Mouse (Mus musculus) midbrain, postnatal 0 days (tissue): ENCODE results near the gene Gpr1. TPM values are rescaled to one million over a fixed set of nuclear protein-coding genes. Genes with fewer than 3 reads are reported as not detected.
A peak's percentile ranks its signal among the peaks of the same experiment; 100 is the strongest.
"Not testable (repeated sequence)": the region's sequence is repeated elsewhere in the genome, so short reads cannot be mapped to it uniquely, and the experiment has no call there.

Experiments used
- ATAC-seq: fragments of 200-750 bp; cut with Nextera tagmentation; 2 replicates; pipeline ENCODE4 v1.8.0; 2017; ENCODE audit warnings: moderate number of reproducible peaks, mild to moderate bottlenecking, moderate TSS enrichment, moderate library complexity; ENCODE audit not compliant: low FRiP score
- DNase-seq: peaks from one replicate; pipeline ENCODE4 v3.0.0-alpha.2; 2015; ENCODE audit warnings: low spot score
- H3K27ac ChIP-seq: fragments of 300-500 bp; sonication (generic); 2 replicates; pipeline ENCODE4 v1.5.1; 2014; ENCODE audit warnings: low read depth, mild to moderate bottlenecking, low read length, mixed read lengths
- H3K27me3 ChIP-seq: fragments of 300-500 bp; sonication (generic); 2 replicates; pipeline ENCODE4 v1.6.1; 2014; ENCODE audit warnings: low read length, control low read depth, mixed read lengths; ENCODE audit not compliant: insufficient read depth
- H3K36me3 ChIP-seq: fragments of 300-500 bp; sonication (generic); 2 replicates; pipeline ENCODE4 v1.6.1; 2014; ENCODE audit warnings: low read length, control low read depth, mixed read lengths; ENCODE audit not compliant: insufficient read depth
- H3K4me1 ChIP-seq: fragments of 300-500 bp; sonication (generic); 2 replicates; pipeline ENCODE4 v1.6.1; 2014; ENCODE audit warnings: mild to moderate bottlenecking, control low read depth, antibody characterized with exemption, low read length, mixed read lengths; ENCODE audit not compliant: insufficient read depth
- H3K4me2 ChIP-seq: fragments of 300-500 bp; sonication (generic); 2 replicates; pipeline ENCODE4 v1.6.1; 2014; ENCODE audit warnings: low read depth, mild to moderate bottlenecking, low read length, mixed read lengths; ENCODE audit not compliant: poor library complexity, severe bottlenecking
- H3K4me3 ChIP-seq: fragments of 300-500 bp; sonication (generic); 2 replicates; pipeline ENCODE4 v1.5.1; 2014; ENCODE audit warnings: low read depth, mild to moderate bottlenecking, low read length, moderate library complexity
- H3K9ac ChIP-seq: fragments of 300-500 bp; sonication (generic); replicated peaks from 2 replicates; pipeline ENCODE4 v1.6.1; 2014; ENCODE audit warnings: mild to moderate bottlenecking, low read length, moderate library complexity, mixed read lengths; ENCODE audit not compliant: poor library complexity, severe bottlenecking
- H3K9me3 ChIP-seq: fragments of 300-500 bp; sonication (generic); 2 replicates; pipeline ENCODE4 v1.6.1; 2016; ENCODE audit warnings: low read length, control low read depth
- CTCF ChIP-seq: IDR thresholded peaks from 2 replicates; pipeline ENCODE4 v1.5.1; 2016; ENCODE audit warnings: antibody characterized with exemption, mild to moderate bottlenecking
- WGBS: fragments of 180-500 bp; shearing (Covaris S2); extraction: QIAGEN DNeasy Blood & Tissue Kit; methylation state at CpG from one replicate; pipeline ENCODE4 v1.1.7; 2014; 5-methylcytosine and 5-hydroxymethylcytosine counted together
- polyA plus RNA-seq: library from polyadenylated mRNA; unstranded; fragments of >200 nt; fragmentation: Nextera tagmentation; extraction: Ambion mirVana; gene quantifications from 2 replicates; pipeline ENCODE4 v1.2.1, GENCODE M21; 2015
- total RNA-seq: library from RNA; depleted of rRNA; stranded (reverse); fragments of >200 nt; gene quantifications from 2 replicates; pipeline ENCODE4 v1.2.3, GENCODE M21; 2014

Gpr1 gene
- total and polyA plus RNA-seq, 2 experiments from 2014 or later: 0.16 to 1.2 TPM

- H3K4me3 ChIP-seq: no peak overlapping the region
- WGBS: 3% methylated on average over 3 of the region's 3 CpGs
- no peaks in the 10 kb centered on the region for H3K9me3 ChIP-seq
- H3K4me2 ChIP-seq: no peak overlapping the region
- no peaks in the 10 kb centered on the region for H3K27me3 ChIP-seq
- peak; percentile 98 for DNase-seq
- H3K36me3 ChIP-seq: 0 out of 2 replicates have a peak, but pooled peaks cover 3% of the 10 kb centered on the region
- H3K4me1 ChIP-seq: peaks cover 11% of the 10 kb centered on the region; the same call in 1 of the 2 replicates
- ATAC-seq: peak; percentile 82
- no peak overlapping the region for H3K27ac ChIP-seq
- no peak overlapping the region for H3K9ac ChIP-seq
- TF ChIP-seq CTCF: peak; percentile 98
Measured at GRCm38 (mm10) chr1:63181019-63181418, 33.3 kb downstream of the Gpr1 start.

GRCm38 (mm10) chr1:63180575-63180974 is 33.8 kb downstream of the Gpr1 start:
- WGBS: 71% methylated on average over 4 of the region's 4 CpGs
- H3K4me1 ChIP-seq: peaks cover 12% of the 10 kb centered on the region; the same call in 1 of the 2 replicates
- not testable (repeated sequence) for H3K27me3 ChIP-seq, ATAC-seq, H3K36me3 ChIP-seq, H3K27ac ChIP-seq, H3K9me3 ChIP-seq, H3K4me2 ChIP-seq, H3K4me3 ChIP-seq, H3K9ac ChIP-seq, DNase-seq

- Histone ChIP-seq H3K9ac (no peak overlapping the region), H3K27me3 (no peaks in the 10 kb centered on the region), H3K27ac (no peak overlapping the region), H3K4me2 (no peak overlapping the region), H3K4me3 (no peak overlapping the region), H3K9me3 (no peaks in the 10 kb centered on the region), H3K36me3 (0 out of 2 replicates have a peak, but pooled peaks cover 3% of the 10 kb centered on the region), H3K4me1 (peaks cover 16% of the 10 kb centered on the region)
- no peak for TF ChIP-seq CTCF
- DNase-seq (no peak), ATAC-seq (no peak)
- 93% methylated on average over 4 of the region's 4 CpGs for WGBS
Measured at GRCm38 (mm10) chr1:63180122-63180521, 34.2 kb downstream of the Gpr1 start.

- Histone ChIP-seq H3K4me1 (peaks cover 20% of the 10 kb centered on the region), H3K4me2 (peak overlapping the region; percentile 86), H3K4me3 (no peak overlapping the region), H3K9me3 (no peaks in the 10 kb centered on the region), H3K27ac (no peak overlapping the region), H3K9ac (peak overlapping the region; percentile 89), H3K27me3 (no peaks in the 10 kb centered on the region), H3K36me3 (0 out of 2 replicates have a peak, but pooled peaks cover 3% of the 10 kb centered on the region)
- TF ChIP-seq CTCF: no peak
- WGBS: 89% methylated on average over 3 of the region's 3 CpGs
- ATAC-seq (no peak), DNase-seq (no peak)
Measured at GRCm38 (mm10) chr1:63178308-63178707, 36.0 kb downstream of the Gpr1 start.

- DNase-seq: peak; percentile 98
- Histone ChIP-seq H3K9me3 (no peaks in the 10 kb centered on the region), H3K4me1 (peaks cover 20% of the 10 kb centered on the region), H3K27me3 (no peaks in the 10 kb centered on the region), H3K4me3 (peak within 1 kb of the TSS; percentile 83), H3K27ac (peak within 1 kb of the TSS; percentile 90), H3K4me2 (peak within 1 kb of the TSS; percentile 86), H3K9ac (peak within 1 kb of the TSS; percentile 89), H3K36me3 (peaks cover 4% of the 10 kb centered on the region; the same call in 1 of the 2 replicates)
- TF ChIP-seq CTCF: no peak; the same call in 1 of the 2 replicates
- peak; percentile 92 for ATAC-seq
- WGBS: under 1% methylated on average over 72 of the region's 72 CpGs
Measured at GRCm38 (mm10) chr1:63176604-63177421, 37.5 kb downstream of the Gpr1 start, which contains the start of the genes Eef1b2 and Ndufs1. Gene Eef1b2 (plus strand): TSS chr1:63176825. Gene Ndufs1 (minus strand): TSS chr1:63176833.

GRCm38 (mm10) chr1:63176259-63176603 is 38.1 kb downstream of the Gpr1 start:
- under 1% methylated on average over 14 of the region's 14 CpGs for WGBS
- DNase-seq (peak; percentile 14), ATAC-seq (peak; percentile 38)
- Histone ChIP-seq H3K4me3 (peak overlapping the region; percentile 83), H3K9ac (peak overlapping the region; percentile 89), H3K27me3 (no peaks in the 10 kb centered on the region), H3K27ac (peak overlapping the region; percentile 90), H3K4me1 (peaks cover 20% of the 10 kb centered on the region), H3K36me3 (peaks cover 9% of the 10 kb centered on the region; the same call in 1 of the 2 replicates), H3K4me2 (peak overlapping the region; percentile 86), H3K9me3 (no peaks in the 10 kb centered on the region)
- no peak for TF ChIP-seq CTCF
